Mouse (Mus musculus): ENCODE data around the gene Mab21l3.
A peak's percentile ranks its signal among the peaks of the same experiment; 100 is the strongest.

Gene Mab21l3

GRCm38 (mm10) chr3:101803764-101804163 lies 45.0 kb downstream of the Mab21l3 start:
- DNase-seq (ENCODE audit: low read depth, low spot score), result no peak

GRCm38 (mm10) chr3:101802746-101803145 lies 46.0 kb downstream of the Mab21l3 start:
- DNase-seq (ENCODE audit: low read depth, low spot score), result no peak

GRCm38 (mm10) chr3:101800596-101801018 lies 48.2 kb downstream of the Mab21l3 start:
- DNase-seq (ENCODE audit: low read depth, low spot score), result peak; percentile 74

- peak; percentile 69 for DNase-seq (ENCODE audit: low read depth, low spot score)
Measured at GRCm38 (mm10) chr3:101799852-101800595, 48.7 kb downstream of the Mab21l3 start.

GRCm38 (mm10) chr3:101797830-101798709 lies 50.7 kb downstream of the Mab21l3 start:
- no peak for DNase-seq (ENCODE audit: low read depth, low spot score)

GRCm38 (mm10) chr3:101796212-101796611 lies 52.5 kb downstream of the Mab21l3 start:
- DNase-seq (ENCODE audit: low read depth, low spot score), result no peak

- DNase-seq (ENCODE audit: low read depth, low spot score), result peak; percentile 44
Measured at GRCm38 (mm10) chr3:101795387-101796039, 53.2 kb downstream of the Mab21l3 start.

GRCm38 (mm10) chr3:101794666-101795065 lies 54.1 kb downstream of the Mab21l3 start:
- no peak for DNase-seq (ENCODE audit: low read depth, low spot score)

- no peak for DNase-seq (ENCODE audit: low read depth, low spot score)
Measured at GRCm38 (mm10) chr3:101794026-101794425, 54.7 kb downstream of the Mab21l3 start.

GRCm38 (mm10) chr3:101792191-101792590 lies 56.6 kb downstream of the Mab21l3 start:
- no peak for DNase-seq (ENCODE audit: low read depth, low spot score)

- no peak for DNase-seq (ENCODE audit: low read depth, low spot score)
Measured at GRCm38 (mm10) chr3:101784768-101785424, 63.9 kb downstream of the Mab21l3 start.

- DNase-seq (ENCODE audit: low read depth, low spot score), result no peak
Measured at GRCm38 (mm10) chr3:101783793-101784192, 65.0 kb downstream of the Mab21l3 start.

- DNase-seq (ENCODE audit: low read depth, low spot score), result no peak
Measured at GRCm38 (mm10) chr3:101780874-101781483, 67.8 kb downstream of the Mab21l3 start.

- DNase-seq (ENCODE audit: low read depth, low spot score), result no peak
Measured at GRCm38 (mm10) chr3:101778896-101779665, 69.7 kb downstream of the Mab21l3 start.

GRCm38 (mm10) chr3:101775732-101776131 lies 73.0 kb downstream of the Mab21l3 start:
- no peak for DNase-seq (ENCODE audit: low read depth, low spot score)

- no peak for DNase-seq (ENCODE audit: low read depth, low spot score)
Measured at GRCm38 (mm10) chr3:101770540-101770939, 78.2 kb downstream of the Mab21l3 start.

- no peak for DNase-seq (ENCODE audit: low read depth, low spot score)
Measured at GRCm38 (mm10) chr3:101763566-101763965, 85.2 kb downstream of the Mab21l3 start.
